Mouse (Mus musculus) MEL (cell line): ENCODE measurements around the gene Dnah14. TPM values are rescaled to one million over a fixed set of nuclear protein-coding genes. Genes with fewer than 3 reads are reported as not detected.

Experiments
- DNase-seq: peaks from one replicate; pipeline ENCODE4 v3.0.0; 2011; ENCODE audit warnings: low read depth, low spot score
- H3K27ac ChIP-seq: 2 replicates; pipeline ENCODE4 v1.5.1; 2012; ENCODE audit warnings: low read depth, mild to moderate bottlenecking, control low read depth, low read length, moderate library complexity; ENCODE audit not compliant: control insufficient read depth
- H3K27me3 ChIP-seq, 2 experiments: fragments of 150-350 bp in 1 of 2; sonication (generic) in 1 of 2; 2 replicates each; pipeline ENCODE4 v1.6.1; 2012; ENCODE audit warnings: low read length in 2 of 2, mild to moderate bottlenecking in 2 of 2, improper control_type of control experiment in 1 of 2, moderate library complexity in 1 of 2; ENCODE audit not compliant: insufficient read depth in 2 of 2, control insufficient read depth in 1 of 2
- H3K36me3 ChIP-seq, 2 experiments: 2 replicates each; pipeline ENCODE4 v1.6.1; 2012 to 2014; ENCODE audit warnings: low read length in 2 of 2, improper control_type of control experiment in 1 of 2, inconsistent platforms in 1 of 2, mild to moderate bottlenecking in 1 of 2; ENCODE audit not compliant: insufficient read depth in 2 of 2, control insufficient read depth in 1 of 2
- H3K4me1 ChIP-seq, 2 experiments: fragments of 150-350 bp in 1 of 2; sonication (generic) in 1 of 2; 2 replicates each; pipeline ENCODE4 v1.6.1; 2012; ENCODE audit warnings: low read length in 2 of 2, improper control_type of control experiment in 1 of 2, mild to moderate bottlenecking in 1 of 2; ENCODE audit not compliant: insufficient read depth in 2 of 2, control insufficient read depth in 1 of 2
- H3K4me3 ChIP-seq, 2 experiments: fragments of 150-350 bp in 1 of 2; sonication (generic) in 1 of 2; 2 replicates each; pipeline ENCODE4 v1.5.1; 2012; ENCODE audit warnings: low read depth in 2 of 2, low read length in 2 of 2, mild to moderate bottlenecking in 2 of 2, moderate library complexity in 2 of 2, control low read depth in 1 of 2, improper control_type of control experiment in 1 of 2; ENCODE audit not compliant: control insufficient read depth in 1 of 2, insufficient read depth in 1 of 2
- H3K79me2 ChIP-seq: 2 replicates; pipeline ENCODE4 v1.6.1; 2012; ENCODE audit warnings: mild to moderate bottlenecking, low read length, moderate library complexity; ENCODE audit not compliant: control insufficient read depth, poor library complexity, insufficient read depth
- H3K9ac ChIP-seq: 2 replicates; pipeline ENCODE4 v1.6.1; 2012; ENCODE audit warnings: low read depth, mild to moderate bottlenecking, control low read depth, low read length, moderate library complexity; ENCODE audit not compliant: control insufficient read depth, poor library complexity, severe bottlenecking
- H3K9me3 ChIP-seq: fragments of 150-350 bp; sonication (generic); replicated peaks from 2 replicates; pipeline ENCODE4 v1.6.1; 2012; ENCODE audit warnings: mild to moderate bottlenecking, low read length, improper control_type of control experiment, moderate library complexity; ENCODE audit not compliant: insufficient read depth
- CTCF ChIP-seq, 3 experiments: IDR thresholded peaks in 2 of 3; conservative IDR thresholded peaks in 1 of 3; 2 replicates each; pipeline ENCODE4 v1.5.1; 2011 to 2012; ENCODE audit warnings: low read length in 3 of 3, low read depth in 2 of 3, mild to moderate bottlenecking in 2 of 3, improper control_type of control experiment in 1 of 3, inconsistent platforms in 1 of 3, mixed read lengths in 1 of 3, moderate library complexity in 1 of 3; ENCODE audit not compliant: control insufficient read depth in 1 of 3, insufficient read depth in 1 of 3, poor library complexity in 1 of 3, severe bottlenecking in 1 of 3
- E2F4 ChIP-seq: IDR thresholded peaks from 2 replicates; pipeline ENCODE4 v1.6.1; 2011; ENCODE audit warnings: low read depth, low read length, improper control_type of control experiment, borderline replicate concordance
- EP300 ChIP-seq, 2 experiments: IDR thresholded peaks; 2 replicates each; pipeline ENCODE4 v1.6.1; 2011; ENCODE audit warnings: improper control_type of control experiment in 2 of 2, low read length in 2 of 2, low read depth in 1 of 2, mild to moderate bottlenecking in 1 of 2
- HCFC1 ChIP-seq: IDR thresholded peaks from 2 replicates; pipeline ENCODE4 v1.6.1; 2012; ENCODE audit warnings: low read depth, mild to moderate bottlenecking, inconsistent platforms, low read length, improper control_type of control experiment, moderate library complexity
- KAT2A ChIP-seq: conservative IDR thresholded peaks from 2 replicates; pipeline ENCODE4 v1.6.1; 2012; ENCODE audit warnings: low read depth, low read length, improper control_type of control experiment, inconsistent platforms
- MAFK ChIP-seq: IDR thresholded peaks from 2 replicates; pipeline ENCODE4 v1.6.1; 2011; ENCODE audit warnings: low read depth, mild to moderate bottlenecking, low read length, improper control_type of control experiment, borderline replicate concordance
- MAX ChIP-seq: IDR thresholded peaks from 2 replicates; pipeline ENCODE4 v1.6.1; 2011; ENCODE audit warnings: low read length, improper control_type of control experiment
- MYB ChIP-seq: IDR thresholded peaks from 2 replicates; pipeline ENCODE4 v1.6.1; 2011; ENCODE audit warnings: mild to moderate bottlenecking, low read depth, low read length, improper control_type of control experiment
- RCOR1 ChIP-seq: IDR thresholded peaks from 2 replicates; pipeline ENCODE4 v1.6.1; 2012; ENCODE audit warnings: low read depth, mild to moderate bottlenecking, inconsistent platforms, low read length, improper control_type of control experiment
- SIN3A ChIP-seq: IDR thresholded peaks from 2 replicates; pipeline ENCODE4 v1.6.1; 2012; ENCODE audit warnings: low read length, improper control_type of control experiment, inconsistent platforms
- TBP ChIP-seq: IDR thresholded peaks from 2 replicates; pipeline ENCODE4 v1.8.0; 2011; ENCODE audit warnings: low read depth, low read length, improper control_type of control experiment
- TCF12 ChIP-seq: IDR thresholded peaks from 2 replicates; pipeline ENCODE4 v1.6.1; 2014; ENCODE audit warnings: low read depth, mild to moderate bottlenecking, inconsistent platforms, low read length, improper control_type of control experiment, moderate library complexity
- UBTF ChIP-seq: IDR thresholded peaks from 2 replicates; pipeline ENCODE4 v1.6.1; 2012; ENCODE audit warnings: low read depth, mild to moderate bottlenecking, inconsistent platforms, low read length, improper control_type of control experiment, moderate library complexity, borderline replicate concordance; ENCODE audit not compliant: insufficient read depth
- USF2 ChIP-seq, 2 experiments: IDR thresholded peaks; 2 replicates each; pipeline ENCODE4 v1.6.1; 2011 to 2012; ENCODE audit warnings: improper control_type of control experiment in 2 of 2, low read length in 2 of 2, borderline replicate concordance in 1 of 2, inconsistent platforms in 1 of 2, low read depth in 1 of 2, mild to moderate bottlenecking in 1 of 2; ENCODE audit not compliant: insufficient read depth in 1 of 2
- ZC3H11A ChIP-seq: IDR thresholded peaks from 2 replicates; pipeline ENCODE4 v1.6.1; 2012; ENCODE audit warnings: low read depth, mild to moderate bottlenecking, inconsistent platforms, low read length, improper control_type of control experiment
- ZMIZ1 ChIP-seq: IDR thresholded peaks from 2 replicates; pipeline ENCODE4 v1.6.1; 2012; ENCODE audit warnings: low read depth, mild to moderate bottlenecking, inconsistent platforms, low read length, improper control_type of control experiment, moderate library complexity
- ZNF384 ChIP-seq: IDR thresholded peaks from 2 replicates; pipeline ENCODE4 v1.6.1; 2012; ENCODE audit warnings: low read depth, mild to moderate bottlenecking, inconsistent platforms, low read length, improper control_type of control experiment
- polyA plus RNA-seq, 2 experiments: library from polyadenylated mRNA; stranded (reverse) in 1 of 2; unstranded in 1 of 2; fragments of >175 nt in 1 of 2; fragments of >200 nt in 1 of 2; gene quantifications; 2 replicates each; pipeline versions ENCODE4 v1.2.1 to v1.2.4; 2012; ENCODE audit warnings: low replicate concordance in 2 of 2, low read depth in 1 of 2; ENCODE audit not compliant: insufficient read length in 2 of 2, insufficient read depth in 1 of 2, missing spikeins in 1 of 2
- total RNA-seq: library from RNA; depleted of rRNA; stranded (reverse); fragments of 300-350 nt; gene quantifications from 2 replicates; pipeline ENCODE4 v1.2.3, GENCODE M21; 2012

The Dnah14 gene
- total and polyA plus RNA-seq, 3 experiments, result 0.77 to 1.2 TPM; not detected in 1

- H3K9ac ChIP-seq, result peak within 1 kb of the TSS; percentile 92
- H3K36me3 ChIP-seq, result peaks cover 8 to 23% of the 10 kb centered on the region in 2 experiments
- peak within 1 kb of the TSS; percentile 75 for H3K27ac ChIP-seq
- H3K4me1 ChIP-seq, result peaks cover 14 to 20% of the 10 kb centered on the region in 2 experiments
- no peaks in the 10 kb centered on the region for H3K9me3 ChIP-seq
- no peaks in the 10 kb centered on the region for H3K27me3 ChIP-seq
- H3K79me2 ChIP-seq, result peaks cover 38% of the 10 kb centered on the region
- peak in 1 of 2 experiments; percentile 40; a peak in 1 of 4 replicates for TF ChIP-seq EP300 (IDR thresholded peaks at IDR 0.05; ENCODE audit: low read depth in 1 of 2, low read length in 2 of 2)
- no peak for TF ChIP-seq TCF12
- TF ChIP-seq UBTF, result no peak
- no peak for TF ChIP-seq ZNF384
- TF ChIP-seq MAX, result no peak
- peak; percentile 17; the same call in 1 of the 2 replicates for TF ChIP-seq SIN3A
- DNase-seq, result peak; percentile 75
- H3K4me3 ChIP-seq, result peak within 1 kb of the TSS; percentile 83 to 90
Observed at GRCm38 (mm10) chr1:181842781-181843180, 266.4 kb downstream of the Dnah14 start, which contains the start of gene Lbr. Lbr (minus strand) TSS chr1:181843046.

DNA sequence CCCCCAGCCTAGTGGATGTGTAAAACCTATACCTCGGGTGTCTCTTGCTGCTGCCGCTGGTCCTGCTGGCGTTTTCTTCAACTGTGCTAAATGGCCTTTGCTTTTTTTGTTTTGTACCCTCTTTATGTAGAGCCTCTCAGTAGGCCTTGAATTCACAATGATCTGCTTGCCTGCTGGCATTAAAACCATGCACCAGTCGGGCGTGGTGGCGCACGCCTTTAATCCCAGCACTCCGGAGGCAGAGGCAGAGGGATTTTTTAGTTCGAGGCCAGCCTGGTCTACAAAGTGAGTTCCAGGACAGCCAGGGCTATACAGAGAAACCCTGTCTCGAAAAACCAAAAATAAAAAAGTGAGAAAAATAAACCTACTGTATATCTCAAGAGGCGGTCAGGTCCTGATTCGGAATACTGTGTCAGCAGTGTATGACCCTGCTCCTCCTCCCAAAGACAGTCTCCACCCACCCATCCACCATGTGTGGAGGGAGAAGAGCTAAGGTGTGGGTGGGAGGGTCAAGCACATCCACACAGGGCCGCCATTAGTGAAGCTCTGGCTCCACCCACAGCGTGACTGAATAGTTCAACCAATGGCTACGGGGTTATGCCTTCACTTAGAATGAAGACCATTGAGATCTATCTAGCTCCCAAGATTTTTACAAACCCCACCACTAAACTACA is 268.7 kb downstream of the Dnah14 start:
- no peak overlapping the region for H3K27ac ChIP-seq
- no peaks in the 10 kb centered on the region; a peak in 1 of 4 replicates for H3K27me3 ChIP-seq
- no peak overlapping the region for H3K9ac ChIP-seq
- no peak overlapping the region for H3K4me3 ChIP-seq
- no peak for DNase-seq
- no peak for TF ChIP-seq MAFK
- TF ChIP-seq ZNF384, result no peak
- no peak for TF ChIP-seq USF2 (IDR thresholded peaks at IDR 0.05; ENCODE audit: borderline replicate concordance in 1 of 2, insufficient read depth in 1 of 2, low read depth in 1 of 2, low read length in 2 of 2)
- TF ChIP-seq E2F4, result no peak
- TF ChIP-seq MYB, result no peak
- TF ChIP-seq ZMIZ1, result no peak
- no peak for TF ChIP-seq KAT2A
- no peak for TF ChIP-seq HCFC1
- no peak for TF ChIP-seq TBP
- TF ChIP-seq MAX, result no peak
- no peak for TF ChIP-seq CTCF (IDR thresholded peaks at IDR 0.05 in 2 of 3, conservative IDR thresholded peaks at IDR 0.05 in 1 of 3; ENCODE audit: control insufficient read depth in 1 of 3, insufficient read depth in 1 of 3, low read depth in 2 of 3, low read length in 3 of 3, poor library complexity in 1 of 3, severe bottlenecking in 1 of 3)
- TF ChIP-seq ZC3H11A, result no peak
- no peak for TF ChIP-seq RCOR1
- TF ChIP-seq, all 39 proteins: peak for 0
- Histone ChIP-seq H3K36me3 (peaks cover 0 to 9% of the 10 kb centered on the region in 2 experiments; a peak in 2 of 4 replicates), H3K9me3 (no peaks in the 10 kb centered on the region), H3K79me2 (peaks cover 20% of the 10 kb centered on the region), H3K4me1 (peaks cover 9% of the 10 kb centered on the region in 2 experiments)
